ENCODE assay signal across 8 mouse cellular contexts in the genomic region with DNA sequence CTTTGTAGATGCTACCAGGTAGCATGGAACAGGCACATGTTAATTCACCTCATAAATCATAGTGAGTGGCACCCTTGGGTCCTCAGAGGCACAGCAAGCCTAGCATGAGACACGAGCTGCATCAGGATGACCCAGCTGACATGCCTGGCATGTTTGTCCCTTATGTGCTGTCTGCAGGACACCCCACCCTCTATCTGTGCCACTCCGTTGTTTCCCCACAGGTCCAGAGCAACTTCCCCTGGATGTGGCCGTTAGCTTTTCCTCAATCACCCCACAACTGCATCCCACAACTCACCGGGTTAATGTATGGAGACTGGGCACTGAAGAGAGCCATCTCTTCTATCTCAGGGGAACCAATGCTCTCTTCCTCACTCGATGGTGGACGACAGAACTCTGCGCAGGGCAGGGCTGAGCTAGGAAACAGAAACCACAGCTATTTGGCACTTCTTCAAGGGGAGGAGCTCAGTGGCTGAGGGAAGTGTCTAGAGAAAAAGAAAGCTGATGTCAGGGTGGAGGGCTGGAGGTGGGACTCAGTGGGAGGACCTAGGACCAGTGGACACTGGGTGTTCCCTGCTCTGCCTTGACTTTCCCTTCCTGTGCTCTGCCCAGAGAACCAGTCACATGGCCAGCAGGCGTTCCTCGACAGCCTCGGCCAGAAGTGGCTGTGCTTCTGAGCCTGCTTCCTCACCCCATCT. TPM values are rescaled to one million over a fixed set of nuclear protein-coding genes. Genes with fewer than 3 reads are reported as not detected.
DNase-seq lines count a peak whose midpoint lies in the region; ATAC-seq and TF ChIP-seq lines count a peak whose summit lies in the region.

Gene Lgals9, minus strand, starts transcription at position 464 of the 695 bp plus-strand sequence.

- H3K4me3 ChIP-seq in cortical plate, adult 2 months (ENCODE audit: insufficient read depth, low read length), result peak within 1 kb of the TSS; percentile 45
- H3K4me3 ChIP-seq in neural tube, embryonic 15.5 days (replicated peaks), result no peak within 1 kb of the TSS

- 0 out of 2 replicates have a peak, but pooled peaks have one; percentile 22 for TF ChIP-seq POLR2A in cortical plate, adult 2 months (IDR thresholded peaks at IDR 0.05; ENCODE audit: extremely low read depth, insufficient read depth, low read length)

- H3K27me3 ChIP-seq in neural tube, embryonic 15.5 days (replicated peaks), result no peaks in the 10 kb centered on the region

- intact Hi-C loops in heart, postnatal 10 days (cut with DNase I), result loop anchor here (2.0 kb wide), 1 partner anchor 16 kb away; no protein-coding TSS in a partner anchor

- no peak within 1 kb of the TSS for H3K9ac ChIP-seq in neural tube, embryonic 15.5 days (replicated peaks)

- H3K9me3 ChIP-seq in neural tube, embryonic 15.5 days (replicated peaks), result no peaks in the 10 kb centered on the region

- peak within 1 kb of the TSS; percentile 22 for H3K4me2 ChIP-seq in neural tube, embryonic 15.5 days

- TF ChIP-seq CTCF in cortical plate, adult 2 months (IDR thresholded peaks at IDR 0.05; ENCODE audit: extremely low read depth, insufficient read depth, low read length), result no peak

- H3K36me3 ChIP-seq in neural tube, embryonic 15.5 days, result no peaks in the 10 kb centered on the region

- no peak within 1 kb of the TSS for H3K27ac ChIP-seq in cortical plate, adult 2 months (ENCODE audit: insufficient read depth, low read length)
- no peak within 1 kb of the TSS for H3K27ac ChIP-seq in neural tube, embryonic 15.5 days (replicated peaks)

- peak; percentile 21 to 74 for DNase-seq in urinary bladder, adult 18-20 months (ENCODE audit: low spot score in 2 of 2)
- DNase-seq in urinary bladder, postnatal 10 days (ENCODE audit: low spot score), result no peak
- DNase-seq in heart, postnatal 10 days, result peak; percentile 87
- peak; percentile 60 for DNase-seq in liver
- peak; percentile 73 for DNase-seq in urinary bladder, postnatal 14 days (ENCODE audit: low spot score)
- DNase-seq in right cerebral cortex, postnatal 25 days, result no peak

- H3K4me1 ChIP-seq in cortical plate, adult 2 months (ENCODE audit: control insufficient read depth, insufficient read depth, low read length), result no peaks in the 10 kb centered on the region
- H3K4me1 ChIP-seq in neural tube, embryonic 15.5 days, result no peaks in the 10 kb centered on the region

- 70% methylated on average over 10 of the region's 10 CpGs for WGBS in neural tube, embryonic 15.5 days

- no peak for ATAC-seq in neural tube, embryonic 15.5 days (ENCODE audit: low FRiP score)

RNA-seq across cellular contexts. Expression of gene Lgals9, which starts in this region (rescaled TPM):
- polyA plus RNA-seq in cortical plate, adult 2 months (2012; rRNA removed), result 15.4 and 17.1 TPM in 2 replicates
- total RNA-seq in heart, postnatal 10 days (2021), result 10 to 100 TPM; 49.5 to 50.5 TPM
- polyA plus RNA-seq in neural tube, embryonic 15.5 days (2015; fragmentation: Nextera tagmentation; extraction: Ambion mirVana), result 18.3 and 67.6 TPM in 2 replicates

Comparison
In these comparisons a context has a peak if more than half of its experiments do, and no peak if none do; other contexts are left out.
1. DNase-seq: peak in urinary bladder, adult 18-20 months (2 of 2), heart, postnatal 10 days (2 of 2), liver (single experiment) and urinary bladder, postnatal 14 days (single experiment); none in urinary bladder, postnatal 10 days (single experiment) and right cerebral cortex, postnatal 25 days (single experiment).